Mouse (Mus musculus) CH12.LX (cell line): ENCODE results near the gene Uap1. TPM values are rescaled to one million over a fixed set of nuclear protein-coding genes. Genes with fewer than 3 reads are reported as not detected.

Experiments
- DNase-seq: peaks from one replicate; pipeline ENCODE4 v3.0.0-alpha.2; 2013; ENCODE audit errors: extremely low read depth
- H3K27ac ChIP-seq: 2 replicates; pipeline ENCODE4 v1.5.1; 2012; ENCODE audit warnings: low read depth, mild to moderate bottlenecking, control low read depth, moderate library complexity; ENCODE audit not compliant: insufficient read depth
- H3K27me3 ChIP-seq: replicated peaks from 2 replicates; pipeline ENCODE3; 2012; ENCODE audit warnings: inconsistent platforms
- H3K36me3 ChIP-seq, 2 experiments: replicated peaks in 1 of 2; 2 replicates each; pipeline versions ENCODE3 to v1.6.1; 2012; ENCODE audit warnings: inconsistent platforms in 1 of 2, low read length in 1 of 2, mild to moderate bottlenecking in 1 of 2, mixed read lengths in 1 of 2, moderate library complexity in 1 of 2; ENCODE audit not compliant: control insufficient read depth in 1 of 2, insufficient read depth in 1 of 2
- H3K4me1 ChIP-seq, 2 experiments: 2 replicates each; pipeline ENCODE4 v1.6.1; 2012; ENCODE audit warnings: inconsistent platforms in 1 of 2, moderate library complexity in 1 of 2; ENCODE audit not compliant: insufficient read depth in 2 of 2, control insufficient read depth in 1 of 2
- H3K4me2 ChIP-seq: 2 replicates; pipeline ENCODE4 v1.6.1; 2012; ENCODE audit warnings: low read depth, mild to moderate bottlenecking, control low read depth; ENCODE audit not compliant: poor library complexity, insufficient read depth, severe bottlenecking
- H3K4me3 ChIP-seq, 3 experiments: fragments of 150-350 bp in 1 of 3; sonication (generic) in 1 of 3; replicated peaks in 1 of 3; 2 replicates each; pipeline versions ENCODE3 to v1.5.1; 2011 to 2012; ENCODE audit warnings: low read depth in 2 of 3, low read length in 2 of 3, mild to moderate bottlenecking in 2 of 3, moderate library complexity in 2 of 3, control low read depth in 1 of 3, improper control_type of control experiment in 1 of 3, inconsistent platforms in 1 of 3, mixed read lengths in 1 of 3; ENCODE audit not compliant: poor library complexity in 1 of 3
- H3K79me2 ChIP-seq: replicated peaks from 2 replicates; pipeline ENCODE4 v1.6.1; 2012; ENCODE audit warnings: mild to moderate bottlenecking, moderate library complexity; ENCODE audit not compliant: control insufficient read depth, poor library complexity, insufficient read depth, severe bottlenecking; ENCODE audit errors: extremely low read depth
- H3K9ac ChIP-seq: 2 replicates; pipeline ENCODE4 v1.6.1; 2012; ENCODE audit warnings: low read depth, mild to moderate bottlenecking, control low read depth, moderate library complexity; ENCODE audit not compliant: insufficient read depth
- H3K9me3 ChIP-seq: replicated peaks from 2 replicates; pipeline ENCODE3; 2012; ENCODE audit warnings: low read length, inconsistent platforms, mixed read lengths
- BHLHE40 ChIP-seq: IDR thresholded peaks from 2 replicates; pipeline ENCODE4 v1.6.1; 2011; ENCODE audit warnings: mild to moderate bottlenecking, low read depth, low read length, improper control_type of control experiment
- CHD1 ChIP-seq: IDR thresholded peaks from 2 replicates; pipeline ENCODE4 v1.6.1; 2012; ENCODE audit warnings: low read depth, low read length, improper control_type of control experiment, inconsistent platforms
- ELF1 ChIP-seq: IDR thresholded peaks from 2 replicates; pipeline ENCODE4 v1.6.1; 2014; ENCODE audit warnings: low read depth, mild to moderate bottlenecking, inconsistent platforms, low read length, improper control_type of control experiment
- EP300 ChIP-seq: IDR thresholded peaks from 2 replicates; pipeline ENCODE4 v1.6.1; 2011; ENCODE audit warnings: low read length, improper control_type of control experiment
- ETS1 ChIP-seq: conservative IDR thresholded peaks from 2 replicates; pipeline ENCODE4 v1.6.1; 2012; ENCODE audit warnings: low read depth, mild to moderate bottlenecking, inconsistent platforms, low read length, improper control_type of control experiment, moderate library complexity
- IRF4 ChIP-seq: IDR thresholded peaks from 2 replicates; pipeline ENCODE4 v1.6.1; 2014; ENCODE audit warnings: low read depth, mild to moderate bottlenecking, inconsistent platforms, low read length, improper control_type of control experiment
- JUND ChIP-seq: conservative IDR thresholded peaks from 2 replicates; pipeline ENCODE4 v1.6.1; 2011; ENCODE audit warnings: low read depth, low read length, improper control_type of control experiment
- MAX ChIP-seq: IDR thresholded peaks from 2 replicates; pipeline ENCODE4 v1.6.1; 2011; ENCODE audit warnings: low read length, improper control_type of control experiment
- MEF2A ChIP-seq: IDR thresholded peaks from 2 replicates; pipeline ENCODE4 v1.6.1; 2014; ENCODE audit warnings: low read depth, mild to moderate bottlenecking, inconsistent platforms, low read length, improper control_type of control experiment, borderline replicate concordance
- MXI1 ChIP-seq: IDR thresholded peaks from 2 replicates; pipeline ENCODE4 v1.6.1; 2011; ENCODE audit warnings: mild to moderate bottlenecking, low read depth, low read length, improper control_type of control experiment
- MYC ChIP-seq: IDR thresholded peaks from 2 replicates; pipeline ENCODE4 v1.6.1; 2011; ENCODE audit warnings: low read depth, mild to moderate bottlenecking, improper control_type of control experiment, low read length
- POLR2AphosphoS2 ChIP-seq: IDR thresholded peaks from 2 replicates; pipeline ENCODE4 v1.6.1; 2011; ENCODE audit warnings: low read depth, low read length, improper control_type of control experiment
- SMC3 ChIP-seq: IDR thresholded peaks from 2 replicates; pipeline ENCODE4 v1.6.1; 2011; ENCODE audit warnings: low read depth, low read length, improper control_type of control experiment
- TBP ChIP-seq: conservative IDR thresholded peaks from 2 replicates; pipeline ENCODE4 v1.6.1; 2011; ENCODE audit warnings: low read depth, low read length, improper control_type of control experiment
- TCF12 ChIP-seq: IDR thresholded peaks from 2 replicates; pipeline ENCODE4 v1.6.1; 2014; ENCODE audit warnings: low read depth, mild to moderate bottlenecking, inconsistent platforms, low read length, improper control_type of control experiment
- ZKSCAN1 ChIP-seq: IDR thresholded peaks from 2 replicates; pipeline ENCODE4 v1.6.1; 2012; ENCODE audit warnings: low read depth, inconsistent platforms, low read length, improper control_type of control experiment, borderline replicate concordance
- ZMIZ1 ChIP-seq: IDR thresholded peaks from 2 replicates; pipeline ENCODE4 v1.6.1; 2012; ENCODE audit warnings: low read depth, mild to moderate bottlenecking, inconsistent platforms, low read length, improper control_type of control experiment
- dilution Hi-C: fragments of 300-500 bp; cut with MboI; formaldehyde crosslinking; loops from 2 replicates; pipeline ENCODE4 v1.14.3; 2020; ENCODE audit warnings: low sequenced_read_pairs; ENCODE audit not compliant: extremely low pct_unique_long_range_greater_than_20kb, extremely low pct_ligation_motif_present
- in situ Hi-C: fragments of 300-500 bp; cut with MboI; formaldehyde crosslinking; loops from 3 replicates; pipeline ENCODE4 v1.14.3; 2019; ENCODE audit warnings: low sequenced_read_pairs, low pct_ligation_motif_present, low pct_unique_long_range_greater_than_20kb, mixed read lengths
- polyA plus RNA-seq: library from polyadenylated mRNA; unstranded; fragments of >175 nt; gene quantifications from 2 replicates; pipeline ENCODE4 v1.2.1, GENCODE M21; 2012; ENCODE audit warnings: low read depth; ENCODE audit not compliant: insufficient read length
- total RNA-seq, 2 experiments: library from RNA; depleted of rRNA; stranded (reverse); fragments of 300-350 nt in 1 of 2; fragments of >200 nt in 1 of 2; gene quantifications; 2 replicates each; pipeline ENCODE4 v1.2.3; 2012 to 2014

Uap1 gene
- total and polyA plus RNA-seq, 3 experiments: 32.7 to 46.3 (median 34.1) TPM

DNA sequence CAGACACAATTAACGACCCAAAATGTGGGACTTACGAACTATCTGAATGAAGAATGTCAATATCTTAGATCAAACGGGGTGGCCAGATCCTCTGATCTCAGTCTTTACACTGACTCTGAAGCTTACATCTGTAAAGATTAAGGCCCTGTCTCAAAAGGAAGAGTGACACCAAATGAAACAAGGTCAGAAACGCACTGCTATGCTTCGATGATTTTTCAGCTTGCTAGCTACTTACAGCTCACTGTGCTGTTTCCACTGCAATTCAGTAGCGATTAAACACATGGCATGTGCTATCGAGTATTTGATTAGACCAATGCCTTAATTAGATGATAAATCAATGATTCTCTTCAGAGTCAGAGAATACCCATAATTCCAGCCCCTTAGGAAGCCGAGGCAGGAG lies 20.8 kb downstream of the Uap1 start:
- no peaks in the 10 kb centered on the region for H3K9me3 ChIP-seq
- H3K36me3 ChIP-seq: peaks cover 22 to 55% of the 10 kb centered on the region in 2 experiments
- dilution Hi-C loops (no loop called here), in situ Hi-C loops (loop anchor here (25.0 kb wide), 1 partner anchor 617 kb away; the partner anchor contains the start of gene Nuf2)
- no peaks in the 10 kb centered on the region; the same call in 1 of the 2 replicates for H3K79me2 ChIP-seq
- H3K4me2 ChIP-seq: peak overlapping the region; percentile 55
- 0 out of 2 replicates have a peak overlapping the region, but pooled peaks have one; percentile 30 for H3K9ac ChIP-seq
- H3K27ac ChIP-seq: peak overlapping the region; percentile 92
- H3K4me3 ChIP-seq: no peak overlapping the region
- H3K4me1 ChIP-seq: peaks cover 5 to 43% of the 10 kb centered on the region in 2 experiments; a peak in 2 of 4 replicates
- DNase-seq: peak; percentile 58
- H3K27me3 ChIP-seq: no peaks in the 10 kb centered on the region
- peak; percentile 65; the same call in 1 of the 2 replicates for TF ChIP-seq MXI1
- TF ChIP-seq TCF12: peak; percentile 20; the same call in 1 of the 2 replicates
- TF ChIP-seq TBP: no peak
- TF ChIP-seq ZKSCAN1: no peak
- TF ChIP-seq POLR2AphosphoS2: no peak
- no peak for TF ChIP-seq SMC3
- TF ChIP-seq JUND: peak; percentile 64
- peak; percentile 80 for TF ChIP-seq MYC
- 0 out of 2 replicates have a peak, but pooled peaks have one; percentile 57 for TF ChIP-seq CHD1
- TF ChIP-seq IRF4: peak; percentile 79
- no peak; the same call in 1 of the 2 replicates for TF ChIP-seq ETS1
- peak; percentile 19; the same call in 1 of the 2 replicates for TF ChIP-seq BHLHE40
- no peak for TF ChIP-seq ELF1
- no peak for TF ChIP-seq ZMIZ1
- peak; percentile 64 for TF ChIP-seq MAX
- peak; percentile 79 for TF ChIP-seq EP300
- peak; percentile 37; the same call in 1 of the 2 replicates for TF ChIP-seq MEF2A

- no peaks in the 10 kb centered on the region for H3K27me3 ChIP-seq
- DNase-seq: peak; percentile 77
- dilution Hi-C loops (no loop called here), in situ Hi-C loops (loop anchor here (25.0 kb wide), 1 partner anchor 615 kb away; the partner anchor contains the start of gene Nuf2)
- peaks cover 5 to 47% of the 10 kb centered on the region in 2 experiments; a peak in 2 of 4 replicates for H3K4me1 ChIP-seq
- TF ChIP-seq ETS1: peak; percentile 46; the same call in 1 of the 2 replicates
- TF ChIP-seq CHD1: no peak
- no peak for TF ChIP-seq MEF2A
- TF ChIP-seq EP300: peak; percentile 64; the same call in 1 of the 2 replicates
- TF ChIP-seq JUND: no peak; the same call in 1 of the 2 replicates
- TF ChIP-seq IRF4: peak; percentile 53; the same call in 1 of the 2 replicates
- peak overlapping the region; percentile 15 for H3K27ac ChIP-seq
- peaks cover 24 to 54% of the 10 kb centered on the region in 2 experiments for H3K36me3 ChIP-seq
- H3K4me2 ChIP-seq: peak overlapping the region; percentile 13
- H3K79me2 ChIP-seq: no peaks in the 10 kb centered on the region; the same call in 1 of the 2 replicates
- H3K9ac ChIP-seq: no peak overlapping the region
- H3K4me3 ChIP-seq: no peak overlapping the region
- H3K9me3 ChIP-seq: no peaks in the 10 kb centered on the region
These were observed 22.2 kb downstream of the Uap1 start for GRCm38 (mm10) chr1:170152552-170152951.
